Mouse (Mus musculus): ENCODE measurements around the gene Phkg2. TPM values are rescaled to one million over a fixed set of nuclear protein-coding genes. Genes with fewer than 3 reads are reported as not detected.

Gene Phkg2
- 103 TPM for polyA plus RNA-seq (2015; fragmentation: Illumina TruSeq; extraction: RNeasy Lipid Tissue Mini Kit (QIAGEN cat#74804); ENCODE audit: insufficient read depth, low replicate concordance)

DNA sequence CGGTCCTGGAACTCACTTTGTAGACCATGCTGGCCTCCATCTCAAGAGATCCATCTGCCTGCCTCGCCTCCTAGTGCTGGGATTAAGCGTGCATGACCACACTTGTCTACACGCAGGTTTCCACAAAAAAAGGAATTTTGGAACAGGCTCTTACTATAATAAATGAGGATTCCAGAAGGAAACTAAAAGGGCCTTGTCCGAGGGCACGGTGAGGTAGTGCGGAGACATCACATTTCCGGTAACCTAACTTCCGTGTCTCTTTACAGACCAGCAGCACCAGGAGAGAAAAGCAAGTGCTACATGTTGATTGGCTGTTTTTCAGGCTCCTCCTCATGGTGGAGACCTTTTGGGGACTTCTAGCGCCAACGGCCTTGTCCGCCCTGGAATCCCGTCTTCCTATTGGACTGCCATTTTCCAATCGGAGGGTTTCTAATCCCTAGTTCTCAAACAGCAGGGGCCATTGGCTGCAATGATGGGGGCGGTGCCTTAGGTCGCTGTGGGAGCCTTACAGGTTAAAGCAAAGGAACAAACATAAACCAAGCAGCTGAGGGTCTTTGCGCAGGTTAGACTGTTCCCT, at the start of gene Phkg2:
TSS of gene Phkg2 (plus strand) at position 446 of the 577 bp plus-strand sequence.

DNA sequence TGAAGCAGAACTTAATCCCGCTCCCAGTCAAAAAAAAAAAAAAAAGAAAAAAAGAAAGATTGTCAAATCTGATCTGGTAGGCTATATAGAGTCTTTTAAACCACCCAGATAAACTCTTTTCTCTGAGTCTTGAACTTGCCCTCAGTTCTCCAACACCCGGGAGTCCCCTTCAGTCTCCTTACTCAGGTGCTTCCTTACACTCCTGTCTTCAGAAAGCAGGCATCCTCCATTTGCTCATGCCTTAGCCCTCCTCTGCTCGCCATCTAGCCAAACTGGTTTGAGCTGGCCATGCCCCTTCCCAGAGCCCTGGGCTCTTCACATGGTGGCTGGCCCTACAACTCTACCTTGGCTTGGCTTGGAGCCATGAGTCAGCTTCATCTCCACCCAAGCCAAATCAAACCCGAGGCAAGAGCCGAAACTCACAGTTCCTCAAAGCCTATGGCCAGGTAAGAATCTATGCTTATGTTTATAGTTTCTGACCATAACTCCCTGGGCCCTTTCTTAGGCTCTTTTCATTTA, 11.7 kb upstream of the Phkg2 start, which contains the start of gene Tmem265:
TSS of gene Tmem265 (plus strand) at position 51 of the 519 bp plus-strand sequence.

DNA sequence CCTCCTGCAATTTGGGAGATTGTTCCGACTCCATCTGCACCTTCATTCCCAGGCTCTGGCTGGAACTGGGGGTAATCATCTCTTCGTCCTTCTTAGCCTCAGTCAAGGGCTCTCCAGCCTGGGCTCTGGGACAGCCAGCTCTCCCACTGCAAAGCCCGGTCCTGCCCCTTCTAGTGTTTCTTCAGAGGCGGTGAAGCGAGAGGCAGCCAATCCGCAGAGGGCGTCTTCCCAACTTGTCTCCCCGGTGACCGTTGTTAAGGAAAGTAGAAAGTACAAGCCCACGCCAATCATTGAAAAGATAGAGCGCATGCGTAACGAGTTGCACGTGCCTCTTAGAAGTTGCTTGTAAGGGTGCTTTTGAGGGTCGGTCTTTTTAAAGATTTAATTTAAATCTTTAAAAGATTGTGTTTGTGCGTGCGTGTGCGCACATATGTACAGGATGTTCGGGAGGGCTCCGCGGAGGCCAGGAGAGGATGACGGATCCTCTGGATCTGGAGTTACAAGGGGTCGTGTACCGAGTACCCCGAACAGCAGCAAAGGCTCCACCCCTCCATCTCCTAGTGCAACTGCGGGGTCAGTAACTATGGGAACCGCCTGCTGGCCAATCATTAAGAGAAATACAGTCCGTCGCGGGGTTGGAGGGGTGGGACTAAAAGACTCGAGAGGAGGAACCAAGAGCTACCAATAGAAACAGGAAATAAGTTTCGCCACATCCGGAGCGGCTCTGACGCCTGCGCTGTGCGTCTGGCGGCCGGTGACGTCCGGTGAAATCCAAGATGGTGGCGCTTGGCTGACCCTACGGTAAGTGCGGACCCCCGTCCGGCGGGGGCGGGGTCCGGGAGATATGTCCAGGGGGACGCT, 15.1 kb downstream of the Phkg2 start, which contains the start of the genes Ccdc189 and Rnf40:
TSS of gene Ccdc189 (minus strand) at position 585 of the 861 bp plus-strand sequence.
TSS of gene Rnf40 (plus strand) at position 757 of the 861 bp plus-strand sequence.

DNA sequence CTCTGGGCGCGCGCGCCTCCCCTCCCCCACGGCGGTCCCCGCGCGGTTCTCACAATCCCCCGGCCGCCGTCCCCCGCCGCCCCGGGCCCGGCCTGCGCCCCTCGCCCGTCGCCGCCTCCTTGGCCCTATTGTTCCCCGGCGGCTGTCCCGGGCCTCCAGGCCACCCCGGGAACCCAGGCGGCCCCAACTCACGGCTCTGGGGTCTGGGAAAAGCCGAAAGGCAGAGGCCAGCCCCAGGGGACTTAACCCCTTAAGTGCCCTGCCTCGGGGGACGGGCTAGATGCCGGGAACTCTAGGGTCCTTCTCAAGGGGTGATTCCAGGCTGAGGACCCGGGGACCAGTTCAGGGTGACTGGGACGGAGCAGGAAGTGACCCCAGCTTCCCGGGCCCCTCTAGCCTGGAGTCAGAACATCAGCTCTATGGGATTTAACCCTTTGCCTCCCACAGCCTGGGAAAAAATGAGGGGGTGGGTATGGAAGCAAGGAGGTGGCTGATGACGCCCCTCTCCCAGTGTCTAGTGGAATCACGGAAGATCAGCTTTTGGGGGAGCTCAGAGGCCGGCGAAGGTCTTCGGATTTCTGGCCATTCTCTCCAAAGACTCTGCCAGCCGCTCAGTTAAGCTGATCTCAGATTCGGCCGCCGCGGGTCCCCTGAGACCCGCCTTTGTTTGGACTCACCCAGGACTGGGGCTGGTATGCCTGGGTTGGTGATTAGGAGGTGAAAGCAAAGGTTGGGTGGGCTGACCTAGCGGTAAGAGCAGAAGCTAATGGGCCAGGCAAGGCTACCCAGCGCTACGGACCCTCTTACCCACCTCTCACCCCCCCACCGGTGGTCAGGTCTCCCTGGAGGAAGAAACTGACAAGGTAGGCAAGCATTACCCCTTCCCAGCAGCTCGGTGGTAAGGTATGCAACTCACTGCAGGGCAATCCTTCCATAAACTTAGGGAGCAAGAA, 42.0 kb downstream of the Phkg2 start, which contains the start of gene Zfp629:
TSS of gene Zfp629 (minus strand) at position 907 of the 953 bp plus-strand sequence.

Other genes starting within 250 kb of the Phkg2 start
- 3.3 TPM for gene Zfp768, start 227.8 kb upstream of the Phkg2 start, polyA plus RNA-seq (2015; fragmentation: Illumina TruSeq; extraction: RNeasy Lipid Tissue Mini Kit (QIAGEN cat#74804); ENCODE audit: insufficient read depth, low replicate concordance)
- 4.0 TPM for gene Zfp747, start 197.3 kb upstream of the Phkg2 start, polyA plus RNA-seq (2015; fragmentation: Illumina TruSeq; extraction: RNeasy Lipid Tissue Mini Kit (QIAGEN cat#74804); ENCODE audit: insufficient read depth, low replicate concordance)
- 4.2 TPM for gene 9130019O22Rik, start 186.2 kb upstream of the Phkg2 start, polyA plus RNA-seq (2015; fragmentation: Illumina TruSeq; extraction: RNeasy Lipid Tissue Mini Kit (QIAGEN cat#74804); ENCODE audit: insufficient read depth, low replicate concordance)
- 2.5 TPM for gene E430018J23Rik, start 179.7 kb upstream of the Phkg2 start, polyA plus RNA-seq (2015; fragmentation: Illumina TruSeq; extraction: RNeasy Lipid Tissue Mini Kit (QIAGEN cat#74804); ENCODE audit: insufficient read depth, low replicate concordance)
- 9.8 TPM for gene Zfp764, start 166.5 kb upstream of the Phkg2 start, polyA plus RNA-seq (2015; fragmentation: Illumina TruSeq; extraction: RNeasy Lipid Tissue Mini Kit (QIAGEN cat#74804); ENCODE audit: insufficient read depth, low replicate concordance)
- gene Zfp688, start 151.3 kb upstream of the Phkg2 start, polyA plus RNA-seq (2015; fragmentation: Illumina TruSeq; extraction: RNeasy Lipid Tissue Mini Kit (QIAGEN cat#74804); ENCODE audit: insufficient read depth, low replicate concordance): 16.2 TPM
- 2.5 TPM for gene Zfp689, start 124.2 kb upstream of the Phkg2 start, polyA plus RNA-seq (2015; fragmentation: Illumina TruSeq; extraction: RNeasy Lipid Tissue Mini Kit (QIAGEN cat#74804); ENCODE audit: insufficient read depth, low replicate concordance)
- 76.8 TPM for gene Prr14, start 113.7 kb upstream of the Phkg2 start, polyA plus RNA-seq (2015; fragmentation: Illumina TruSeq; extraction: RNeasy Lipid Tissue Mini Kit (QIAGEN cat#74804); ENCODE audit: insufficient read depth, low replicate concordance)
- 86.5 TPM for gene Fbrs, start 94.1 kb upstream of the Phkg2 start, polyA plus RNA-seq (2015; fragmentation: Illumina TruSeq; extraction: RNeasy Lipid Tissue Mini Kit (QIAGEN cat#74804); ENCODE audit: insufficient read depth, low replicate concordance)
- 41.1 TPM for gene Srcap, start 61.4 kb upstream of the Phkg2 start, polyA plus RNA-seq (2015; fragmentation: Illumina TruSeq; extraction: RNeasy Lipid Tissue Mini Kit (QIAGEN cat#74804); ENCODE audit: insufficient read depth, low replicate concordance)
- 25.3 TPM for gene Gm42715, start 53.8 kb upstream of the Phkg2 start, polyA plus RNA-seq (2015; fragmentation: Illumina TruSeq; extraction: RNeasy Lipid Tissue Mini Kit (QIAGEN cat#74804); ENCODE audit: insufficient read depth, low replicate concordance)
- not detected for gene Tmem265, start 11.9 kb upstream of the Phkg2 start, polyA plus RNA-seq (2015; fragmentation: Illumina TruSeq; extraction: RNeasy Lipid Tissue Mini Kit (QIAGEN cat#74804); ENCODE audit: insufficient read depth, low replicate concordance)
- gene Ccdc189, start 15.3 kb downstream of the Phkg2 start, polyA plus RNA-seq (2015; fragmentation: Illumina TruSeq; extraction: RNeasy Lipid Tissue Mini Kit (QIAGEN cat#74804); ENCODE audit: insufficient read depth, low replicate concordance): 1.8 TPM
- 30.1 TPM for gene Rnf40, start 15.4 kb downstream of the Phkg2 start, polyA plus RNA-seq (2015; fragmentation: Illumina TruSeq; extraction: RNeasy Lipid Tissue Mini Kit (QIAGEN cat#74804); ENCODE audit: insufficient read depth, low replicate concordance)
- gene Zfp629, start 42.5 kb downstream of the Phkg2 start, polyA plus RNA-seq (2015; fragmentation: Illumina TruSeq; extraction: RNeasy Lipid Tissue Mini Kit (QIAGEN cat#74804); ENCODE audit: insufficient read depth, low replicate concordance): 6.0 TPM
- gene Bcl7c, start 135.6 kb downstream of the Phkg2 start, polyA plus RNA-seq (2015; fragmentation: Illumina TruSeq; extraction: RNeasy Lipid Tissue Mini Kit (QIAGEN cat#74804); ENCODE audit: insufficient read depth, low replicate concordance): 8.0 TPM
- gene Ctf1, start 139.4 kb downstream of the Phkg2 start, polyA plus RNA-seq (2015; fragmentation: Illumina TruSeq; extraction: RNeasy Lipid Tissue Mini Kit (QIAGEN cat#74804); ENCODE audit: insufficient read depth, low replicate concordance): not detected
- not detected for gene Ctf2, start 158.8 kb downstream of the Phkg2 start, polyA plus RNA-seq (2015; fragmentation: Illumina TruSeq; extraction: RNeasy Lipid Tissue Mini Kit (QIAGEN cat#74804); ENCODE audit: insufficient read depth, low replicate concordance)
- gene Fbxl19, start 171.2 kb downstream of the Phkg2 start, polyA plus RNA-seq (2015; fragmentation: Illumina TruSeq; extraction: RNeasy Lipid Tissue Mini Kit (QIAGEN cat#74804); ENCODE audit: insufficient read depth, low replicate concordance): 6.2 TPM
- 32.6 TPM for gene Orai3, start 196.5 kb downstream of the Phkg2 start, polyA plus RNA-seq (2015; fragmentation: Illumina TruSeq; extraction: RNeasy Lipid Tissue Mini Kit (QIAGEN cat#74804); ENCODE audit: insufficient read depth, low replicate concordance)
- gene Setd1a, start 203.3 kb downstream of the Phkg2 start, polyA plus RNA-seq (2015; fragmentation: Illumina TruSeq; extraction: RNeasy Lipid Tissue Mini Kit (QIAGEN cat#74804); ENCODE audit: insufficient read depth, low replicate concordance): 28.5 TPM
- not detected for gene Gm49388, start 212.3 kb downstream of the Phkg2 start, polyA plus RNA-seq (2015; fragmentation: Illumina TruSeq; extraction: RNeasy Lipid Tissue Mini Kit (QIAGEN cat#74804); ENCODE audit: insufficient read depth, low replicate concordance)
- gene Hsd3b7, start 227.3 kb downstream of the Phkg2 start, polyA plus RNA-seq (2015; fragmentation: Illumina TruSeq; extraction: RNeasy Lipid Tissue Mini Kit (QIAGEN cat#74804); ENCODE audit: insufficient read depth, low replicate concordance): 14.7 TPM

All from spleen, adult 10 weeks (tissue).